Mouse (Mus musculus) 3T3-L1 (cell line): Measurements from ENCODE around the gene Foxk2.
"Not testable (repeated sequence)": the region's sequence is repeated elsewhere in the genome, so short reads cannot be mapped to it uniquely, and the experiment has no call there.

Experiments used
- DNase-seq: peaks from one replicate; pipeline ENCODE4 v3.0.0-alpha.2; 2015; ENCODE audit warnings: low read depth, low spot score

Foxk2 gene

DNA sequence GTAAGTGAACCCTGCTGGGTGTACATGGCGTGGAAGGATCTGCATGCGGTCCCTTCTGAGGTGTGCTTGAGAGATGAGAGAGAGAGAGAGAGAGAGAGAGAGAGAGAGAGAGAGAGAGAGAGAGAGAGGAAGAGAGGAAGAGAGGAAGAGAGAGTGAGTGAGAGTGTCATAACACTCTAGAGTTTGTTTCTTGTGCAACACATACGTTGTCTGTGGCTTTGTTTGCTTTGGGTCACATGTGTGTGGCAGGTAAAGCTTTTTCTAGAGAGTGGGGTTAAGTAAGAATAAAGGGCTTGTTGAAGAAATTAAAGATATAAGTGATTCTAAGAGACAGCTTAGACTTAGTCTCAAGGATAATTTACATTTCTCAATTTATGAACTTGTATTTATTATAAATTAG is 18.2 kb downstream of the Foxk2 start:
- DNase-seq = no peak

DNA sequence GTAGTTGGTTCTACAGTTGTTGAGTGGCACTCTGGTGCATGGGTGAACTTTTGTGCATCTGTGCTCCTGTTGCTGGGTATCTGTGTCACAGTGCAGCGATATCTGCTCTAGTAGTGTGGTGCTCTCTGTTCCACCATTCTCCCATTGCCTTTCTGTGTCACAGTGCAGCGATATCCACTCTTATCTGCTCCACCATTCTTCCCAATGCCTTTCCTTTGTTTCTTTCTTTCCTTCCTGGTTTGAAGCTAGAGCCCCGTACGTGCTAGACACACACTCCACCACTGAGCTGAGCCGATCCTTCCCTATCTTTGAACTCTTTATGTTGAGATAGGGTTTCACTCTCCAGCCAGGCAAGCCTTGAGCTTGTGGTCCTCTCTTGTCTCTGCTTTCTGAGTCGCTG is 23.1 kb downstream of the Foxk2 start:
- DNase-seq = no peak

DNA sequence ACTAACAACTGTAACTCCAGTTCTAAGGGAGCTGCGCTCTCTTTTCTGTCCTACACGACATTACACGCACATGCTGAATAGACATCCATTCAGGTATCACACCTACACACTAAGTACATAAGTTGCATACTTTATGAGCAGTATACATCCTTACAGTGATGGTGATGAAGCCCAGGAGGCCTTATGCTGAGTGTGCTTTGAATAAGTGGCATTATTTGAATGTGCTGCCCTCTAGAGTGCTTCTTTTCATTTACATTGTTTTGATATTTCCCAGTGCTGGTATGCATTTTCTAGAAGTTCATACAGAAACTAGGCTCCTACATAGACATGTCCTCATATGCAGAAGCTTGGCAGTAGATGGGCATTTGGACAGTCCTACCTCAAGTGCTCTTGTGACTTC is 30.1 kb downstream of the Foxk2 start:
- DNase-seq = peak; percentile 36

DNA sequence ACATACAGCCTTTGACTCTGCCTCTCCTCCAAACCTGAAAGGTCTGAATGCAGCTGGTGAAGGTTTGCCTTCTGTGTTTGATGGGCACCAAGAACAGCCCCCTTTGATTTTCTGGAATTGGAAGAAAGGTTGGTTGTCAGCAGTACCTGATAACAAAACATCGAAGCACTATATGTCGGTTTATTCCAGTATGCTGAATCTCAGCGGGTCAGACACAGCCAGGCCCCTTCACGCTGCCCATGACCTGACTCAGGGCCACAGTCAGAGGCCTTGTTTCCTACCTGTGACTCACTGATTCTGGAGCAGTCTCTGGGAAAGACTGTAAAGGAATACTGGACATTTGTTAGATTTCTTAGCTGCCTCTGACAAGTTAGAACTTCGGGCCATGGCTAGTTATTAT is 35.0 kb downstream of the Foxk2 start:
- DNase-seq = no peak

DNA sequence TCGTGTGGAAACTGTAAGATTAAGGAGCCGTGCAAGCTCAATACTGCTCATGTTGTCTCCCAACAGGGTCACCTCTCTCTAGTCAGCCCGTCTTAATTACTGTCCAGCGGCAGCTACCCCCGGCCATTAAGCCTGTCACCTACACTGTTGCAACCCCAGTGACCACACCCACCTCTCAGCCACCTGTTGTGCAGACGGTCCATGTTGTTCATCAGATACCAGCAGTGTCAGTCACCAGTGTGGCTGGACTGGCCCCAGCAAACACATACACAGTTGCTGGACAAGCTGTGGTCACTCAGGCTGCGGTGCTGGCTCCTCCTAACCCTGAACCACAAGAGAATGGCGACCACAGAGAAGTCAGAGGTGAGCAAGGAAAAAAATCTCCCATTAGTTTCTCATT is 38.7 kb downstream of the Foxk2 start:
- DNase-seq = no peak

DNA sequence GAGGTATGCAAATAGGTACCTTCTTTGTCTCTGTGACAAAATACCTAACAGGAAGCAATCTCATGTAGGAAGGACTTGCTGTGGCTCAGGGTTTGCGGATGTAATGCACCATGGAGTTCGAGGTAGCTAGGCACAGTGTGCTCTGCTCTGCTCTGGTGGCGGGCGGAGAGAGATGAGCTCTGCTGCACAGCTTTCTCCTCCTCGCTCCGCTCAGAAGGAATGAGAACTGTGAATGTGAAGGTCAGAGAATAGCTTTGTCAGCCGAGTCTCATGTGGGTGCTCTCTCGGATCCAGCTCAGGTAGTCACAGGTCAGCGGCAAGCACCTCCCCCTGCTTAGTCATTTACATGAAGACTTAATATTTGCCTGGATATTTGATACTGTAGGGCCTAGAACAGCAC is 40.5 kb downstream of the Foxk2 start:
- DNase-seq = no peak

DNA sequence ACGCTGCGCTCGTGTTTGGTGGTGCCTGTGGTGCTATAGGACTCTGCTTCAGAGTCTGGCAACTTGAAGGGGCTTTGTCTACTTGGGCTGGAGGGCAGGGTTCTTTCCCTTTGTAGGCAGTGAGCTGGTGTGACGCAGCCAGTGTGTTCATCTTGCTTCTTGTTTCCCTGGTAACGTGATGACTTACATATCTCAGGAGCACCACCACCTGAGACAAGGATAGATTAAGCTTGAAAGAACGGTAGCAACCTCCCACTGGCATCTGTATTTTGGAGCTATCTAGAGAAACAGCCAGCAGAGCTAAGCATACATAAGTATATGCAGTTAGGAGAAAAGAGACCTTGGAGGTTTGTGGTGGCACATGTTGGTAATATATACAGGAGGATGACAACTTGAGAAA is 45.6 kb downstream of the Foxk2 start:
- no peak for DNase-seq

DNA sequence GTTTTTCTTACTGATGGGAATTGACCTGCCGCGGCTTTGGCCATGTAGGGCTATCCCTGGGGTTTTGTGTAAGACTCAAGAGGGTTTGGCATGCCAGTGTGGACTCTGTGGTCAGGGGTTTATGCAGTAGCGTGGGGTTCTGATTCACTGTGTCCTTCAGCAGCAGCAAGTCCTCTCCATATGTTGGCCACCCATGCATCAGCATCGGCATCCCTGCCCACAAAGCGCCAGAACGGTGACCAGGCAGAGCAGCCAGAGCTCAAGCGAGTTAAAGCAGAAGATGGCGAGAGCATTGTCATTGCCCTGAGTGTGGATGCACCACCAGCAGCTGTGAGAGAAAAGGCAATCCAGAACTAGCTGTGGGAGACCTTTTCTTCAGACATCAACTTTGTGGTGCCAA is 46.8 kb downstream of the Foxk2 start:
- DNase-seq = no peak

DNA sequence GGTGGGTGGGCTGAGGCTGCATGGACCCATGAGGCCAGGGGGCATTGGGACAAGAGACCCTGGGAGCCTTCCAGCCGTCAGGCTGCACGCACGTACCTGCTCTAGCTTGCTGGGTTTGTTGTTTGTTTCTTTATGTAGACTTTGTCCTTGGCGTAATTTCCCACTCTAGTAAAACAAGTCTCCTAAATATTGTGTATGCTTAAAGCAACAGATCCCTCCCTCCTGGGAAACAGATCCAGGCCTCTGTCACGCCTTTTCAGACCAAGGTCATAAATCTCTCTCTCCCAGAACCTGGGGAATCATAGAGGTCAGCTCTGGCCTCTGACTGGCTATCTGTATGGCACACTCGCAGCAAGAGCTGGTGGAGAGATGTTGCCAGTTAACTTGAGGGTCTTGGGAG is 47.9 kb downstream of the Foxk2 start:
- DNase-seq = not testable (repeated sequence)

DNA sequence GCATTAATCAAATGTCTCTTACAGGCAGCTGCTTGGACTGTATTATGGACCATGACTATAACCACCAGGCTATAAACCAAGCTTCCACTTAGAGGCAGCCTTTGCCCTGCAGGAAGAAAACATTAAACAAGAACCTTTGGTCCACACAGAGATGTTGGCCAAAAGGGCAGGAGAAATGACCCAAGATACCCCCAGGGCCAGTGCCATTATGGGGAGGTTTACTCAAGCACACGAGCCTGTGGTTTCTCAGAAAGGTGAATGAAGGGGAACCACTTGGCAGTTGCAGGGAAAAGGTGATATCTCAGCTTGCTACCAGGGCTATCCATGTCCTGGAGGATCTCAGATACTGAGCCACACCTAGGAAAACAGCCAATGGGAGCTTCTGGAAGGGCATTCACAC is 66.2 kb downstream of the Foxk2 start:
- DNase-seq = no peak

DNA sequence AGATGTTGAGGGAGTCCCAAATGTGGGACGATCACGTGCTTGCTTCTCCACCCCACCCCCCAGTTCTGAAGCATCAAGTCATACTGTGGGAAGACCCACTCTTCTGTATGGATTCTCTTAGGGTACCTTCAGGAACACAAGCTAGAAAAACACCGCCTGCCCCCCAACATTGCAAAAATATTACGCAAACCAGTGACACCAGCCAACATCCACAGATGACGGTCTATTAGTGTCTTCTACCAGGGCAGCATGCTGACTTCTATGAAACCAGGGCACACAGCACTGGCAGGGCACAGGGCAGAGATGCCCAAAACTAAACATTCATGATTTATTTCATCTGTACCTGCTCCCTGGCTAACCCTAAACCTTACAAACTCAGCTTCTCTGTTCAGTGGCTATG is 66.9 kb downstream of the Foxk2 start:
- DNase-seq = no peak

DNA sequence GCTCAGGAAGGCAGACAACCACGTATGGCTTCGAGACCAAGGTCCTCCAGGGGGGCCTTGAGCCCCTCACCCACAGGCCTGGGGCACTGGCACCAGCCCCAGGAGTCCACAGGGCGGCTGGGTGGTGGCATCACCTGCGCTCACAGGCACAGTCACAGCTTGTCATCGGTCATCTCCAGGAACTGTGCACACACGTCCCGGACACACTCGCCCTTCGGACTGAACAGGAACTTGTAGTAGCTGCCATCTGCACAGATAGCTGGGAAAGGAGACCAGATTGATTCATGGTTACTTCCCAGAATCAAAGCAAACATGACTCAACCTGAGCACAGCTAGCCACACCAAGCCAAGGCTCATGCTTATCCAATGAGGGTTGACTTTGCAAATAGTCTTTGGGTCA is 68.4 kb downstream of the Foxk2 start:
- DNase-seq = no peak

DNA sequence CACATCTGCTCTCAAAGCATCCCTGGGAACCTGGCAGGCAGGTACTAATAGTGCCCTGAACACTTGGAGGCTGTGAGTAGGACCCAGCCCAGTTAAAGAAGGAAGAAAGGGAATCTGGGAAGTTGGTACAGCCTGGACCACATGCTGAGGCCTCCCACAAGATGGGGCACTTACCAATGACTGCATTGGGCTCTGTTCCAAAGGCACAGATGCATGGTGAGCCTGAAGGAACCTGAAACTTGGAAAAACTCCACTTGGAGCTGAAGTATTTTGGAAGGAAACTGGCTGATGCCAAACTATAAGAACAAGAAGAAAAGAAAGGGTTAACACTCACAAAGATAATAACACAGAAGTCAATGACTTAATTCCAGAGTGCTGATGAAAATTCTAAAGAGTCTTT is 68.8 kb downstream of the Foxk2 start:
- DNase-seq = no peak

DNA sequence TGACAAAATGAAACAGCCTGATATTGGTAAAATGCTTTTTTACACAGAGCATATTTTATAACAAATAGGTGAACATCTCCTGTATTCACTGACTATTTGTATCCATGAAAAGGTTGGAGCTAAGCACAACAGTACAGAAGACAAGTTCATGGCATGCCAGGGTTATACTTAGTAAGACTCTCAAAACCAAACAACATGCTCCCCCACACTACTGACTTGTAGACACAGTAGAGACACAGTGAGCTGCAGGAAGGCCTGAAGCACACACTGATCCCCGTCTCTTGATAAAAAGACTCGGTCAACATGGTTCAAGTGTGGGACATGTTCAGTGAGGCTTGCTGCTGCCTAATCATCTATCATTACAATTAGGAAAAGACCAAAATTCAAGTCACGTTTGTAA is 71.9 kb downstream of the Foxk2 start:
- no peak for DNase-seq

DNA sequence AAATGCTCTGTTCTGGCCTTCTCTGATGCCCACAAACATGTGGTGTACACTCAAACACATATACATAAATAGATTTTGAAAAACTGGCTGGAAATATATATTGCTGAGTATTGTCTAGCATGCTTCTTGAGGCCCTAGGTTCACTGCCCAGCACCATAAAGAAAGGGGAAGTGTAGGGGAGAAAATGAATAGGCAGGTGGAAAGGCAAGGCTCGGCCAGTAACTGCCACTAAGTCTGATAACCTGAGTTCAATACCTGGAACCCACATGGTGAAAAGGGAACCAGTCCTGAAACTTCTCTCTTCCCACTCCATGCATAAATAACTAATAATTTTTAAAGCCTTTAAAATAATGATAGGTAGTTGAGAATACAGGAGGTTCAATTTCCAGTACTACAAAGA is 79.9 kb downstream of the Foxk2 start:
- no peak for DNase-seq

DNA sequence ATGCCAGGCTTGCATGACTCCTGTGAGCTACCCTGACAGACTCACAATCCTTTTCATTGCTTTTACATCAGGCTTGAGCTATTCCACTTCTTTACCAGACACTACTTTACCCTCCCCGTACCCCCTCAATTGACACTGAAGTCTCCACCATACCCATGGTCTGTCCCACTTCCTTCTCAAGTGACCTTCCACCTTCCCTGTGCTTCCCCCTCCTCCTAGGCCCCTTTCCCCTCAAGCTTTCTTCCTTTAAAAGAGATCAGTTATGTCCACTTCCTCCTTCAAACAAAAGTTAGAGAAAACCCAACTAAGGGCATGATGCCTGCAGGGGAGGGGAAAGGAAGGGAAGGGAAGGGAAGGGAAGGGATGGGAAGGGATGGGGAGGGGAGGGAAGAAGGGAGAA is 80.5 kb downstream of the Foxk2 start:
- DNase-seq = no peak

DNA sequence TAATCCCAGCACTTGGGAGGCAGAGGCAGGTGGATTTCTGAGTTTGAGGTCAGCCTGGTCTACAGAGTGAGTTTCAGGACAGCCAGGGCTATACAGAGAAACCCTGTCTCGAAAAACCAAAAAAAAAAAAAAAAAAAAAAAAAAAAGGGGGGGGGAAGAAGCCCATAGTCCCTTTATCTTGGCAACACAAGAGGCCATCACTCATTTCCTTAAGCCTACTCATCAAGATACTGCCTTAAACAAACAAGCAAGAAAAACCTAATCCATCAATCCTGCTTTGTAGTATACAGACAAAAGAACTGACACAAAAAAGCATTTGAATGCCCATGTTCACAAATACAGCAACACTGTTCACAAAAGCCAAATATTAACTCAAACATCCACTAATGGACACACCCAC is 82.6 kb downstream of the Foxk2 start:
- DNase-seq = not testable (repeated sequence)

DNA sequence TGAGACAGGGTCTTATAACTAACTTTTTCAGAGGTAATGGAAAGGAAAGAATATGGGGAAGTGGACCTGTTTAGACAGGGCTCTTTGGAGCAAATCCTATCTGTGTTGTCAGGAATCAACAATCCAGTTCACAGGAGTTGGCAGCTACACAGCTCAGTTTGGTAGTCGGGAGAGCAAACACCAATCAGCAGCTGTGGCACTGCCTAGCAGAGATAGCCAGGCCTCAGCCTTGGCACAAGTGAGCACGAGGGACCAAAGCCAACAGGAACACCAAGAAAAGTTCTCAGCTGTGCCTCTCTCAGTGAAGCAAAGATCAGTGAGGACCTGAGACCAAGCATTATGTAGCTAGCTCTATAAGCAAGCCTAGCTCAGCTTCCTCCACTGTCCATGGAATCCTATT is 87.2 kb downstream of the Foxk2 start:
- DNase-seq = no peak

DNA sequence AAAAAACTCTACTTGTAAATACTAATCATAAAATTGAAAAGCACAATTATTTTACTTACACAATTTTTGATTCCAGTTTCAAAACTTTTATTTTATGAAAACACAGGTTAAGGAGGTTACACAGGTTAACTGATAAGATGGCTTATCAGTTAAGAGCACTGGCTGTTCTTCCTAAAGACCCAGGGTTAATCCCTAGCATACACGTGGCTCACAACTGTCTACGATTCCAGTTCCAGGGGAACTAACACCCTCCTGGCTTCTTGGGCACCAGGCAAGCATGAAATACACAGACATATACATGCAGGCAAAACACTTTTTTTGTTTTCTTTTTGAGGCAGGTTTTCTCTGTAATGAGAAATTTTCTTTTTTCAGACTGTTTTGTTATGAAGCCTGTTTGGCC is 88.4 kb downstream of the Foxk2 start:
- DNase-seq = no peak

DNA sequence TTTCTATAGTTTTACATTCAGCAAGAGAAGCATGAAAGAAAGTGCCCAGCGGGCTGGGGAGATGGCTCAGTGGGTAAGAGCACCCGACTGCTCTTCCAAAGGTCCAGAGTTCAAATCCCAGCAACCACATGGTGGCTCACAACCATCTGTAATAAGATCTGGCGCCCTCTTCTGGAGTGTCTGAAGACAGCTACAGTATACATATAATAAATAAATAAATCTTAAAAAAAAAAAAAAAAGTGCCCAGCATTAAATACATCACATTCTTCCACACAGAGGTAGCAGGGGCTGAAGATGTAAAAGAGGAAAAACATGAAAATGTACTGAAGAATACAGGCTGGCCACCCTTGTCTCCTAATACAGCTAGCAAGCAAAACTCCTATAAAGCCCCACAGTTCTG is 88.9 kb downstream of the Foxk2 start:
- DNase-seq = not testable (repeated sequence)

DNA sequence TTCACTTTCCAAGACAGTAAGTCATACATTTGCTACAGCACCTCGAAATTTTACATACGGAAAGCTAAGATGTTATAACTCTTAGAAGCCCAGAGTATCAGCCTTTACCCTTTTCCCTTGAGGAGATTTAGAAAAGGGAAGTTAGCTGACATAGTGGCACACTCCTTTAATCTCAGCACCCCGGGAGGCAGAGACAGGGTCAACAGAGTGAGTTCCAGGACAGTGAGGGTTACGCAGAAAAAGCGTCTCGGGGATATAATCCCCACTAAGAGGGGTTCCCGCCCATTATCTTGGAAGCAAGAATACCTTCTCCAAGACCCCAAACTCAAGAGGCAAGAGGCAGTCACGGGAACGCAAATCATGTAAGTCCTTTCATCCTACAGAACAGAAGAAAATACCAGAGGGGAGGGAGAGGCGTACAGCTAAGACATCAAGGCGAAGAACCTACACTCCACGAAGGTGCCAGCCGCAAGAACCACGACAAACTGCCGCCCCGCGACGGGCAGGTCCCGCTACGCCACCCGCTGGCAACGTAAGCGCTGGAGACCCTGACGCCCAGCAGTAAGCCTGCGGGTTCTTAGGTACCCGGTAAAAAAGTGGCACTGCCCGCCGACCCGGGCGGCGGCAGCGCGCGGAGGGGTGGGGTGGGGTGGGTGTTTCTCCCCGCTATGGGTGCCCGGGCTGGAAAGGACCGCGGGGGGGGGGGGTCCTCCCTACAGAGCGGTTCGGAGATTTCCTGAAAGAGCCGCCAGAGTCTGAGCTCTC is 93.7 kb downstream of the Foxk2 start:
- peak; percentile 34 for DNase-seq

DNA sequence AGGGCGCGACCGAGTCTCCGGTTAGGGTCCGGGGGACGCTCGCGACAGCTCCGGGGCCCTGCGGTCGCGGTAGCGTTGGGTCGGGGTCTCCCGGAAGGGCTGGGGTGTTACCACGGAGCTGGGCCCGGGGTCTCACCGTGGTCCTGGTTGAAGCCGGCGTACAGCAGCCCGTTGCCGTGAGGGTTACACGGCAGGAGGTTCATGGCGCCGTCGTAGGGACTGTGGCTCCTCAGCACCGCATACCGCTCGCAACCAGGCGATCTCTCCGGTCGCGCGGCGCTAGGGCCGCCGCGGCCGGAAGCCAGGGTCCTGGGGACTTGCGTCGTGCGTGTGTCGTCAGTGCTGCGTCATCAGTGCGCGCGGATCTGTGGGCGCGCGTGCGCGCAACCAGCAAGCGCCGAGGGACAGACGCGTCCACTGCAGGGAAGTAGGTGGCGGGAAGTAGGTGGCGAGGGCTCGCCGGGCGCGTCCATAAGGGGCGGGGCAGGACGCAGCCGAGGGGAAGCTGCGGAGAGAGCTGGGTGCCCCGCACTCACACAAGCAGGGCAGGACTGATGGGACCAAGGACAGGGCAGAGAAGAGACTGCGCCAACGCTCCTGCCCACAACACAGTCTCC is 94.4 kb downstream of the Foxk2 start, which contains the start of gene Wdr45b:
TSS of gene Wdr45b (minus strand) at position 355 of the 617 bp plus-strand sequence.
- peak; percentile 95 for DNase-seq
